Mouse (Mus musculus) adrenal gland, adult 18-20 months (tissue): ENCODE data around the gene Gm49383. TPM values are rescaled to one million over a fixed set of nuclear protein-coding genes. Genes with fewer than 3 reads are reported as not detected.

Experiments
- DNase-seq, 2 experiments: peaks; one replicate each; pipeline ENCODE4 v3.0.0; 2021 to 2022; ENCODE audit warnings: low spot score in 2 of 2
- long read RNA-seq, 2 experiments: library from polyadenylated mRNA; stranded (forward); transcript quantifications; one replicate each; pipeline ENCODE4 v2.0.0; 2021
- total RNA-seq, 2 experiments: library from RNA; stranded (reverse); gene quantifications; 1 replicate in 1 of 2; 2 replicates in 1 of 2; pipeline ENCODE4 v1.2.3; 2021

Gene Gm49383
- total RNA-seq = 1 to 10 TPM; 3.3 to 4.5 TPM
- long read RNA-seq, experiment 1 = 0 reads
- long read RNA-seq, experiment 2, partial matches to known transcripts = 0 of 1 reads
- long read RNA-seq, experiment 2, other reads (novel, unspliced or antisense) = 1 of 1 reads

- DNase-seq = peak; percentile 65 to 74
Measured at GRCm38 (mm10) chr12:69196444-69197377, at the start of gene Gm49383. TSS of gene Gm49383 (minus strand) at chr12:69197104.

DNA sequence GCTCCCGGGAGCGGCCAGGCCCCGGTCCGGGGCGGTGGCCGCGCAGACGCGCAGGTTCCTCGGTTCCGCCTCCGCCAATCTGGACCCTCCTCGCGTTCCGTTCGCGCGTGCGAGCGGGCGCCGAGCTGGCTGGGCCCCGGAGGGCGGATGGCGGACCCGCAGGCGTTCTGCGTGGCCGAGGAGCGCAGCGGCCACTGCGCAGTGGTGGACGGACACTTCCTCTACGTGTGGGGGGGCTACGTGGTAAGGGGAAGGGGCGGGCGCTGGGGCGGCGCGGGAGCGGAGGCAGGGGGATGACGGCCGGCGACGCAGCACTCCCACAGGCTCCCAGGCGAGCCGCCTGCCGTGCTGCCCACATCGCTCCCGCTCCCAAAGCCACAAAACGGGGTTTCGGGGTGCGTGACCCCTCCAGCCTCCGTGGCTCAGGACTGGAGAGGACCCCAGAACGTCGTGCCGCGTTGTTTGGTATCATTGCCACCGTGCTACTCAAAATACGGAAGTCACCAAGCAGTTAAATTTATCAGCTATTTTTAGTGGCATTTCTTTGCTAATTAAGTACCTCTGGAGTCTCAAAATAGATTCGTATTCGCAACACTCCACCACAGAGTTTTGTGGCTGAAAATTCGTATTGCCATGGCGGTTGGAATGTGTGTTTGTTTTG, 45.0 kb upstream of the Gm49383 start:
- DNase-seq = peak; percentile 67 to 74

DNA sequence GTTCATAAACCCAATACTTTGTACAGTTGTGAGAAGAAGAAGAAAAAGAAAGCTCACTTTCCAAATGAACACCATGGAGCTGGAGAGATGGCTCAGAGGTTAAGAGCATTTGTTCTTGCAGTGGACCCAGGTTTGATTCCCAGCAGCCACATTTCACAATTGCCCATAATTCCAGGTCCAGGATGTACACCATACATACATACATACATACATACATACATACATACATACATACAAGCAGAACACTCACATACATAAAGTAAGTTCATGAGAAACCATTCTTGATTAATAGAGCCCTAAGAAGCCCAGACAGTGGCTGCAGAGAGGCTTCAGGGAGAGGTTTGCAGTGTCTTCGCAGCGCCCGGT, 44.5 kb upstream of the Gm49383 start:
- DNase-seq = no peak

DNA sequence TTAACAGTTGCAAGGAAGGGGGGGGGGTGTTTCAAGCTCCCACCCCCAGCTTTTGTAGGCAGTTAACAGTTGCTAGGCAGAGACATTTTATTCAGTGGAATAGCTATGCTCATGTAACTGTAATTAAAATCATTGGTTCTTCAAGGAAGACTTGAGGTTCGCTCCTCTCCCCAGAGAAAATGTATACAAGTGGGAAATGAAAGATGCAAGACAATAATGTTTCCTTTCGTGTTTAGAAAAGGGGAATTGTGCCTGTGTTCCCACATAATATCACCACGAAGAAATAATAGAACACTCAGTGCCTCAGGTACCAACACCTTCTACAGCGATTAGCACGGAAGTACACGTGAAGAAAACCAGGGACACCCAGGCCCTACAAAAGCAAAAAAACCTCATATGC, 44.0 kb upstream of the Gm49383 start, which contains the start of gene Klhdc1:
Gene Klhdc1 (plus strand): TSS at position 301 of the 400 bp plus-strand sequence.
- DNase-seq = no peak

DNA sequence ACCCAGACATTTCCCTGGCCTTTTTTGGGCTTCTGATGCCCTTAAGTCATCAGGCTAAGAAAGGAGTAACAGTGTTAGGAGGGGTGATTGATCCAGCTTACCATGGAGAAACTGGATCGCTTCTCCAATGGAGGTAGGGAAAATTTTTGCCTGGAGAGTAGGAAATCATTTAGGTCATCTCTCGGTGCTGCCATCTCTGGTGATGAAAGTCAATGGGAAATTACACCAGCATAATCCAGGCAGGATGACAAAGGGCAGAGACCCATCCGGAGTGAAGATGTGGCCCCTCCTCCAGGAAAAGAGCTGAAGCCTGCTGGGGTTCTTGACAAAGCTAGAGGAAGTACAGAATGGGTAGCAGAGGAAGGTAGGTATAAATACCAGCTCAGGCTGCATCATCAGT, 41.4 kb upstream of the Gm49383 start:
- no peak for DNase-seq

DNA sequence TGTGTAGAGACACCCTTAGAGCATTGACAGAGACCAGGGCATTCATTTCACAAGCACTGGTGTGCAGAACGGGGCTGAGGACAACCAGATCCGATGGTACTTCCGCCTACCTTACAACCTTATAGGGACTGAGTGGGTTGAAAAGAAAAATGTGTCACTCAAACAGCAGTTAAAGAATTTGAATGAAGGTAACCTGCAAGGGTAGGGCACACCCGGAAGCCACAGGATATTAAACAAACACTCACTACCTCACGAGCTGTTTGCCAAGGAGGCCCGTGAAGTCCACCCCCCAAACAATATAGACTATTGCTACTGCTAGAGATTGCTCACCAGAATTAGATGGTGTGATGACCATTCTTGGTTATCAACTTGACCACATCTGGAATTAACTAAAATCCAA, 38.9 kb upstream of the Gm49383 start:
- no peak for DNase-seq

GRCm38 (mm10) chr12:69229251-69229650, 32.3 kb upstream of the Gm49383 start:
- peak in 1 of 2 experiments; percentile 28 for DNase-seq

GRCm38 (mm10) chr12:69227776-69228466, 31.0 kb upstream of the Gm49383 start, which contains the start of gene Pole2:
TSS of gene Pole2 (minus strand) at chr12:69228195.
- DNase-seq = peak; percentile 89 to 90

DNA sequence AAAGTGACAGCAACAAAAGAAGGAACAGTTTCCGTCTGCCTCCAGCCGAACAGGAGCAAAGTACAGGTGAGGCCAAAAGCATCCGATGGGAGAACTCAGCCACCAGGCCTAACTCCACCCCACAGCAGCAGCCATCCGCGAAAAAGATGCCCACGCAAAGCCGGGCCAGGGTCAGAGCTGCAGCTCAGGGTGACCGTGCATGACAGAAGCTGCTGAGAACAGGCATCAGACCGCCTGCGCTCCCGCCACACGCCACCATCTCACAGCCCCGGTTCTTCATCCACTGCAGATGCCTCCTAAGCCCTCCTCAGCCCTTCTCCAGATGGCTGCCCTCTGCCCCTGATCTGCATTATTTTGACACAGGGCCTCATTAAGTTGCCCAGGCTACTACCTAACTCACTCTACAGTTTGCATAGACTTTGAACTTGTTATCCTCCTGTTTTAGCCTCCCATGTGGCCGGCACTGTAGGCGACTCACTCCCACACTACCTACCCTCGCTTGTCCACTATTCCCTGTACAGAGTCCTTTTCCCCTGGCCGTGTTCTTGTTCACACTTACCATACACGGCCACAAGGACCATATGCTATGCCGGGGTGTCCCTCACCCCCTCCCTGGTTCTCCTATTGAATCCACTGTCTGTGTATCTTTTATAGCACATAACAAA, 23.8 kb upstream of the Gm49383 start:
- no peak for DNase-seq

GRCm38 (mm10) chr12:69216587-69216986, 19.7 kb upstream of the Gm49383 start:
- no peak for DNase-seq

DNA sequence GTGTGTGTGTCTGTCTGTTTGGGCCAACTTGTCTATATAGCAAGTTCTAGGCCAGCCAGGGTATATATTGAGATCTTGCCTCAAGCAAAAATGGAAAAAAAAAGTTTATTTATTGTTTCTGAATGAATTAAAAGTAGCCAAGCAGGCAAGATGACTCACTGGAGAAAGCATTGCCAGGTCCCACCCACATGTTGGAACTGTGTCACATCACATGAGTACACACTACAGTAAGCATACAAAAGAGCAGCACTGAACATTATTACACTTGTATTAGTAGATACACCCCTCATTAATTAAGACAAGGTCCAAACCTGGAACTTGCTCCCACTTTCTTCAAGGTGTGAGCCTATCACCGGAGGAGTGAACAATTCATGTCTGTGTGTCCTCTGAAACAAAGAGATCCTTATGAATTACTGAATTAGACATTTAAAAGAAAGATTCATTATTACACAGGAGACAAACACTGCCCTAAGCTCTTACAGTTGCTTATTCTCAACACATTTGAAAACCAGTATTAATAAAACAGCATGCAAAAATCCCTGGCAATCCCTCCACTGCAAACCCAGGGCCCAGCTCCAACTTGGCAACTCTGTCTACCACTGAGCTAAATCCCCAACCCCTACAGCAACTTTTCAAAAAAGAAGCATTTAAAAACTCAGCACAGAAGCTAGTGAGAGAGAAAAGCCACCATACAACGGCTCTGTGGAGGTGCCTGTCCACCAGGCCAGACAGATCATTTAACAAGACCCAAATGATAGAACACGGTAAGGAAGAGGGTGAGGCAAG, 18.3 kb upstream of the Gm49383 start:
- peak; percentile 12 to 37 for DNase-seq

DNA sequence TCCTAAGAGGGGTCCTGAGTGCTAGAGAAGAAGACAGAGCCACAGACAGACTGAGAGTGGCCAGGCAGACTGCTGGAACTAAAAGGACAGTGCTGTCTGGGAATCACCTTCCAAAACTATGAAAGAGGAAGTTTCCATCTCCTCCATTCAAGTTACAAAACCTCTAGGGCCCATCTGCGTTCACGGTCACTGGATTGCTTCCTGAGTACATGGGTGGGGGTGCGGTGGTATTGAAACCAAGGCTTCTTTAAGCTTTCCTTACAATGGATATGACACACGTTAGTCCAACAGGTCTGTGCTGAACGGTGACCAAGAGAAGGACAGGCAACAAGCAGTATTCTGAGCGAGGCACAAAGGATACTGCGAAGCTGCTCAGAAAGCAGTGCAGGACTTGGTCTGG, 17.5 kb upstream of the Gm49383 start:
- no peak for DNase-seq

GRCm38 (mm10) chr12:69213186-69213777, 16.4 kb upstream of the Gm49383 start:
- DNase-seq = no peak

- DNase-seq = no peak
Measured at GRCm38 (mm10) chr12:69211057-69211456, 14.2 kb upstream of the Gm49383 start.

DNA sequence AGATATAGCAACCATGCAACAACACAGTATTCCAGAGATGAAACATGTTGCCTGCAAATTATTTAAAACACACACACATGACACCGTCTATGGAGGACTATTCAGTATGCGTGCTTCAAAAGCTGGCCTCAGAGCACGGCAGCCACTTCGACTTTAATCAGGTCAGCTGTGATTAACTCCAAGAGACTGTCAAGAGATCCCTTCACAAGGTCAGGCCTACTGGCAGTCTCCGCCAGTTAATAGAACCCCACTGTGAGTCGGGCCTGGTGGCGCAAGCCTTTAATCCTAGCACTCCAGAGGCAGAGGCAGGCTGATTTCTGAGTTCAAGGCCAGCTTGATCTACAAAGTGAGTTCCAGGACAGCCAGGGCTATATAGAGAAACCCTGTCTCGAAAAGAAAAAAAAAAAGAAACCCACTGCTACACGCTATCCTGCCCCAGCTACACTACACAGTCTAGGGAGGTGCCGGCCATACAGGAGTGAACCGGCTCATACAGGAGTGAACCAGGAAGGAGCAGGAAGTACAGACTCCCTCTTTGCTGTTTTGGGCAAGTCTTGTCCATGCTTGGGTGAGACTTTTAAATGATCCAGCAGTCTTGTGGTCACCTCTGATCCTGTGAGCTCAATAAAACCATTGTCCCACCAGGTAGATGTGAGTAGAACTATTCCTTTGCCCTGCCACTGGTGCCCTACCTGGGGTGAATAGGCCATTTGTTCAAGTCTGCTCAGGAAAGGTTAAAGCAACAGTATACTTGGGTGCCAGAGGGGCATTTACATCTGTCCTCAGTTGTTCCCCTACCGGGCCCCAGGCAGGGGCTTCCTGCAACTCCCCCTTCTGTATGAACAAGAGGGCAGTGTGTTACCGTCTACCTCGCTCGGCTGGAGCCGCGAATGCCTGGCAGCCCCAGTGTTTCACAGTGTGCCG, 13.4 kb upstream of the Gm49383 start:
- DNase-seq = no peak

GRCm38 (mm10) chr12:69208520-69208919, 11.6 kb upstream of the Gm49383 start:
- DNase-seq = no peak

DNA sequence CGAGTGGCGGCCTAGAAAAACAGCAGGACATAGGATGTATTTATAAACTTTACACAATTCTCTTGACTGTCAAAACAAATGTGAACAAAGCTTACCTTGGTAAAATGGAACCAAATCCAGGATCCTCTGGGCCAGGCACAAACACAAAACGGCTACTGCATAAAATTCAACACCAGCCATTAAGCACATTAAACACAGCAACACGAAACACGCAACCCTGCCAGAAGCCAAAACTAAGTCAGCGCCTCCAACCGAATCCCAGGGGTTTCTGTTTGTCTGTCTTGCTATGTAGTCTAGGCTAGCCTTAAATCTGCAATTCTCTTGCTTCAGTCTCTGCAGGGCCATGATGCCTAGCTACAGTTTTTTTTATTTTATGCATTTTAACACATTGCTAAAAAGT, 11.0 kb upstream of the Gm49383 start:
- DNase-seq = no peak

- DNase-seq = no peak
Measured at GRCm38 (mm10) chr12:69207396-69207795, 10.5 kb upstream of the Gm49383 start.
